Mouse (Mus musculus) MEL (cell line): Measurements from ENCODE around the gene Tnfrsf1b. TPM values are rescaled to one million over a fixed set of nuclear protein-coding genes. Genes with fewer than 3 reads are reported as not detected.

Source experiments
- DNase-seq: peaks from one replicate; pipeline ENCODE4 v3.0.0; 2011; ENCODE audit warnings: low read depth, low spot score
- H3K27ac ChIP-seq: 2 replicates; pipeline ENCODE4 v1.5.1; 2012; ENCODE audit warnings: low read depth, mild to moderate bottlenecking, control low read depth, low read length, moderate library complexity; ENCODE audit not compliant: control insufficient read depth
- H3K27me3 ChIP-seq, 2 experiments: fragments of 150-350 bp in 1 of 2; sonication (generic) in 1 of 2; 2 replicates each; pipeline ENCODE4 v1.6.1; 2012; ENCODE audit warnings: low read length in 2 of 2, mild to moderate bottlenecking in 2 of 2, improper control_type of control experiment in 1 of 2, moderate library complexity in 1 of 2; ENCODE audit not compliant: insufficient read depth in 2 of 2, control insufficient read depth in 1 of 2
- H3K36me3 ChIP-seq, 2 experiments: 2 replicates each; pipeline ENCODE4 v1.6.1; 2012 to 2014; ENCODE audit warnings: low read length in 2 of 2, improper control_type of control experiment in 1 of 2, inconsistent platforms in 1 of 2, mild to moderate bottlenecking in 1 of 2; ENCODE audit not compliant: insufficient read depth in 2 of 2, control insufficient read depth in 1 of 2
- H3K4me1 ChIP-seq, 2 experiments: fragments of 150-350 bp in 1 of 2; sonication (generic) in 1 of 2; 2 replicates each; pipeline ENCODE4 v1.6.1; 2012; ENCODE audit warnings: low read length in 2 of 2, improper control_type of control experiment in 1 of 2, mild to moderate bottlenecking in 1 of 2; ENCODE audit not compliant: insufficient read depth in 2 of 2, control insufficient read depth in 1 of 2
- H3K4me3 ChIP-seq, 2 experiments: fragments of 150-350 bp in 1 of 2; sonication (generic) in 1 of 2; 2 replicates each; pipeline ENCODE4 v1.5.1; 2012; ENCODE audit warnings: low read depth in 2 of 2, low read length in 2 of 2, mild to moderate bottlenecking in 2 of 2, moderate library complexity in 2 of 2, control low read depth in 1 of 2, improper control_type of control experiment in 1 of 2; ENCODE audit not compliant: control insufficient read depth in 1 of 2, insufficient read depth in 1 of 2
- H3K79me2 ChIP-seq: 2 replicates; pipeline ENCODE4 v1.6.1; 2012; ENCODE audit warnings: mild to moderate bottlenecking, low read length, moderate library complexity; ENCODE audit not compliant: control insufficient read depth, poor library complexity, insufficient read depth
- H3K9ac ChIP-seq: 2 replicates; pipeline ENCODE4 v1.6.1; 2012; ENCODE audit warnings: low read depth, mild to moderate bottlenecking, control low read depth, low read length, moderate library complexity; ENCODE audit not compliant: control insufficient read depth, poor library complexity, severe bottlenecking
- H3K9me3 ChIP-seq: fragments of 150-350 bp; sonication (generic); replicated peaks from 2 replicates; pipeline ENCODE4 v1.6.1; 2012; ENCODE audit warnings: mild to moderate bottlenecking, low read length, improper control_type of control experiment, moderate library complexity; ENCODE audit not compliant: insufficient read depth
- CHD1 ChIP-seq: IDR thresholded peaks from 2 replicates; pipeline ENCODE4 v1.6.1; 2012; ENCODE audit warnings: low read depth, mild to moderate bottlenecking, inconsistent platforms, low read length, improper control_type of control experiment
- GATA1 ChIP-seq: IDR thresholded peaks from 2 replicates; pipeline ENCODE4 v1.6.1; 2011; ENCODE audit warnings: low read depth, low read length, improper control_type of control experiment
- JUND ChIP-seq: IDR thresholded peaks from 2 replicates; pipeline ENCODE4 v1.6.1; 2011; ENCODE audit warnings: low read depth, mild to moderate bottlenecking, improper control_type of control experiment, low read length
- MXI1 ChIP-seq: IDR thresholded peaks from 2 replicates; pipeline ENCODE4 v1.6.1; 2011; ENCODE audit warnings: mild to moderate bottlenecking, low read depth, low read length, improper control_type of control experiment
- MYC ChIP-seq: IDR thresholded peaks from 2 replicates; pipeline ENCODE4 v1.6.1; 2011; ENCODE audit warnings: low read depth, mild to moderate bottlenecking, low read length, improper control_type of control experiment, moderate library complexity
- POLR2AphosphoS2 ChIP-seq: IDR thresholded peaks from 2 replicates; pipeline ENCODE4 v1.6.1; 2011; ENCODE audit warnings: low read length, improper control_type of control experiment
- POLR2AphosphoS5 ChIP-seq: IDR thresholded peaks from 2 replicates; pipeline ENCODE4 v1.6.1; 2012; ENCODE audit warnings: low read depth, borderline replicate concordance, mild to moderate bottlenecking, inconsistent platforms, low read length, moderate library complexity, mixed read lengths
- SIN3A ChIP-seq: IDR thresholded peaks from 2 replicates; pipeline ENCODE4 v1.6.1; 2012; ENCODE audit warnings: low read length, improper control_type of control experiment, inconsistent platforms
- USF1 ChIP-seq: IDR thresholded peaks from 2 replicates; pipeline ENCODE4 v1.6.1; 2014; ENCODE audit warnings: low read depth, mild to moderate bottlenecking, inconsistent platforms, low read length, improper control_type of control experiment, moderate library complexity
- ZC3H11A ChIP-seq: IDR thresholded peaks from 2 replicates; pipeline ENCODE4 v1.6.1; 2012; ENCODE audit warnings: low read depth, mild to moderate bottlenecking, inconsistent platforms, low read length, improper control_type of control experiment
- polyA plus RNA-seq, 2 experiments: library from polyadenylated mRNA; stranded (reverse) in 1 of 2; unstranded in 1 of 2; fragments of >175 nt in 1 of 2; fragments of >200 nt in 1 of 2; gene quantifications; 2 replicates each; pipeline versions ENCODE4 v1.2.1 to v1.2.4; 2012; ENCODE audit warnings: low replicate concordance in 2 of 2, low read depth in 1 of 2; ENCODE audit not compliant: insufficient read length in 2 of 2, insufficient read depth in 1 of 2, missing spikeins in 1 of 2
- total RNA-seq: library from RNA; depleted of rRNA; stranded (reverse); fragments of 300-350 nt; gene quantifications from 2 replicates; pipeline ENCODE4 v1.2.3, GENCODE M21; 2012

The Tnfrsf1b gene
- total and polyA plus RNA-seq, 3 experiments: 0.58 to 1.2 TPM; not detected in 1

DNA sequence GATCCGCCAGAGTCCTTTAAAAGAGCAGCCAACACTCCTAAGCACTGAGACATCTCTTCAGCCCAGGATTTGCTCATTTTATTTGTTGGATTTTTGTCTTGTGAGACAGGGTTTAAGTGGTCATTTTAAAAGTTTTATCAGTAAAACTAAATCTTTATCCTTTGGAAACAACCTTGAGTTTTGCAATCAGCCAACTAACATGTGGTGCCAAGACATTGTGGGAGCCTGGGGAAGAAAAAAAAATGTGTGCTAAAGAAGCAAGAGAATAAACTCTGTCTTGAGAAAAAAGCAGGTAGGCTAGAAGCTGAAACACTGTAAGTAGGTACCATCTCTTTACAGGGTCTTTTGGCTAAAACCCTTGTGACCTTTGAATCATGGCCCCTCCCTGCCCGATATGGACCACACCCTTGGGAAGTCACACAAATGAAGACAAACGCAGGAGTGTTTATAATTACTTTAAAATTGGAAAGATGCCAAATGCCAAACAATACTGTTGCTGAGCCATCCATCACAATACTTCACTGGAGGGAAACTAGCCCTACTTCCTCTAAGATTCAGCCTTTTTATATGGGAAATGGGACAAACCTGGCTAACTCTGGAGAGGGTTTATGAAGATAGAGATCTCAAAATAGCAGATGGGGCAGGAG is 32.2 kb upstream of the Tnfrsf1b start:
- Histone ChIP-seq H3K9me3 (no peaks in the 10 kb centered on the region), H3K9ac (no peak overlapping the region), H3K27me3 (no peaks in the 10 kb centered on the region), H3K79me2 (no peaks in the 10 kb centered on the region), H3K27ac (no peak overlapping the region), H3K36me3 (peaks cover 0 to 4% of the 10 kb centered on the region in 2 experiments; a peak in 1 of 4 replicates), H3K4me3 (no peak overlapping the region), H3K4me1 (peaks cover 0 to 6% of the 10 kb centered on the region in 2 experiments; a peak in 2 of 4 replicates)
- DNase-seq: no peak
- TF ChIP-seq CHD1 (no peak), GATA1 (no peak), JUND (no peak), SIN3A (no peak), MYC (no peak), MXI1 (no peak), POLR2AphosphoS2 (no peak)

DNA sequence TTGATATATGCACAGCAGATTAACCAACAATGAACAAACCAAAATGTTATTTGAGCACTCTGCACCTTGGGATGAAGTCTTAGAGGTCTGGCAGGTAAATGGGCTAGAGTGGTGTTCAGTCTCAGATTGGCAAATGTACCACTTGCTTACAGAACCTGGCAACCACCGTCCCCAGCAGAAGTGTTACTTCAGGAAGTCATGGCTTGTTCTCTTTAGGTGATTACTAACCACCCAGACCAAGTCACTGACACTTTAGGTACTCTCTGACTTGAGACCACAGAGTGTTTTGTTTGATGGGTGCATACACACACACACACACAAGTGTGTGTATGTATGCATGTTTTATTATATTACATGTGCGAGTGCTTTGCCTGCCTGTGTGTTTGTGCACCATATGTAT is 31.6 kb upstream of the Tnfrsf1b start:
- peaks cover 0 to 4% of the 10 kb centered on the region in 2 experiments; a peak in 1 of 4 replicates for H3K36me3 ChIP-seq
- H3K4me1 ChIP-seq: peaks cover 0 to 6% of the 10 kb centered on the region in 2 experiments; a peak in 2 of 4 replicates
- no peak for TF ChIP-seq CHD1
- no peak for TF ChIP-seq ZC3H11A
- no peak for TF ChIP-seq MXI1
- no peak for TF ChIP-seq POLR2AphosphoS5
- no peak for DNase-seq
- no peaks in the 10 kb centered on the region for H3K79me2 ChIP-seq
- H3K9me3 ChIP-seq: no peaks in the 10 kb centered on the region
- no peaks in the 10 kb centered on the region for H3K27me3 ChIP-seq
- no peak overlapping the region for H3K9ac ChIP-seq
- no peak overlapping the region for H3K4me3 ChIP-seq
- H3K27ac ChIP-seq: no peak overlapping the region

GRCm38 (mm10) chr4:145276368-145277249 is 29.9 kb upstream of the Tnfrsf1b start:
- no peaks in the 10 kb centered on the region for H3K27me3 ChIP-seq
- no peak overlapping the region for H3K9ac ChIP-seq
- TF ChIP-seq USF1: peak; percentile 55; the same call in 1 of the 2 replicates
- no peak for TF ChIP-seq ZC3H11A
- H3K4me3 ChIP-seq: no peak overlapping the region
- H3K79me2 ChIP-seq: no peaks in the 10 kb centered on the region
- peaks cover 0 to 6% of the 10 kb centered on the region in 2 experiments; a peak in 2 of 4 replicates for H3K4me1 ChIP-seq
- peak; percentile 24 for DNase-seq
- H3K36me3 ChIP-seq: peaks cover 0 to 4% of the 10 kb centered on the region in 2 experiments; a peak in 1 of 4 replicates
- H3K27ac ChIP-seq: no peak overlapping the region
- H3K9me3 ChIP-seq: no peaks in the 10 kb centered on the region
